ENCODE assay signal across 21 mouse cellular contexts in the genomic region with DNA sequence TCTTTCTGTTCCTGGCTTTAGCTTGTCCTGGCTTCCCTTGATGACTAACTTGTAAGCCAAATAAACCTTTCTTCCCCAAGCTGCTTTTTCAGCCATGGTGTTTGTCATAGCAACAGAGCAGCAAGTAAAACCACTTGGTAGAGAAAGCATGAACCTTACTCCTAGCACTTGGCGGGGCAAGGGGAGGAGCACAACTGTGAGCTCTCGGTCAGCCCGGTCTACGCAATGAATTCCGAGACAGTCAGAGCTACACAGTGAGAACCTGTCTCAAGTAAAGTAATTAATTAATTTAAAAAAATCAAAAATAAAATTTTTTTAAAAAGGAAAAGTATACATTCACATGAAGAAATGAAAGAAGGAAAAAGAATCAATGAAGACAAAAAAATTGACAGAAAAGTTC. TPM values are rescaled to one million over a fixed set of nuclear protein-coding genes. Genes with fewer than 3 reads are reported as not detected.
DNase-seq lines count a peak whose midpoint lies in the region; ATAC-seq lines count a peak whose summit lies in the region.
"Had no signal": no experiment of that assay in that cellular context is flagged by ENCODE, and none has a peak within 500 bp of the region (broad histone marks: within the 10 kb centered on the region; RNA-seq: fewer than 3 reads in every experiment).

No protein-coding gene starts in this region.

- peak; percentile 8 for DNase-seq in kidney, adult 11 months
- no peak for DNase-seq in kidney, adult 18-20 months
- DNase-seq in midbrain, embryonic 14.5 days, result no peak
- DNase-seq in yolk sac, embryonic 10.5 days (ENCODE audit: low spot score), result peak; percentile 33
- no peak for DNase-seq in thymus, postnatal 36 days
- DNase-seq: B cell, adult 2 months; cerebellum, adult 18-20 months; cerebellum, postnatal 36 days; gastrocnemius, adult 2 months; heart, adult 18-20 months; heart, postnatal 36 days; liver, embryonic 13.5 days; lung, postnatal 10 days; right cerebral cortex, adult 18-20 months; thymus, postnatal 4 days had no signal

- H3K36me3 ChIP-seq in midbrain, embryonic 13.5 days, result peaks cover 7% of the 10 kb centered on the region; the same call in 1 of the 2 replicates
- H3K36me3 ChIP-seq in midbrain, embryonic 14.5 days (ENCODE audit: control insufficient read depth, insufficient read depth, low read length), result no peaks in the 10 kb centered on the region
- H3K36me3 ChIP-seq in kidney, embryonic 16.5 days (ENCODE audit: insufficient read depth, low read length), result peaks cover 8% of the 10 kb centered on the region; the same call in 1 of the 2 replicates
- H3K36me3 ChIP-seq: embryonic facial prominence, embryonic 15.5 days; liver, embryonic 13.5 days had no signal

- no peak overlapping the region for H3K9ac ChIP-seq in midbrain, embryonic 13.5 days (replicated peaks)
- no peak overlapping the region for H3K9ac ChIP-seq in midbrain, embryonic 14.5 days (replicated peaks; ENCODE audit: low read length)
- no peak overlapping the region for H3K9ac ChIP-seq in kidney, embryonic 16.5 days (replicated peaks; ENCODE audit: low read length)
- H3K9ac ChIP-seq: embryonic facial prominence, embryonic 15.5 days; heart, embryonic 13.5 days; liver, embryonic 13.5 days; neural tube, embryonic 12.5 days had no signal

- ATAC-seq in midbrain, embryonic 13.5 days, result 0 out of 2 replicates have a peak, but pooled peaks have one; percentile 63
- no peak for ATAC-seq in midbrain, embryonic 14.5 days (ENCODE audit: low FRiP score, low TSS enrichment)
- peak; percentile 51; the same call in 1 of the 2 replicates for ATAC-seq in kidney, embryonic 16.5 days (ENCODE audit: low FRiP score, low TSS enrichment)
- ATAC-seq: hindbrain, embryonic 16.5 days had no signal

- 91% methylated on average over 5 of the region's 5 CpGs for WGBS in midbrain, embryonic 13.5 days
- WGBS in midbrain, embryonic 14.5 days, result 86% methylated on average over 5 of the region's 5 CpGs
- WGBS in kidney, embryonic 16.5 days, result 91% methylated on average over 5 of the region's 5 CpGs

- H3K9me3 ChIP-seq in midbrain, embryonic 13.5 days, result no peaks in the 10 kb centered on the region
- H3K9me3 ChIP-seq in midbrain, embryonic 14.5 days (ENCODE audit: control insufficient read depth, low read length), result no peaks in the 10 kb centered on the region
- H3K9me3 ChIP-seq in kidney, embryonic 16.5 days (ENCODE audit: low read length), result no peaks in the 10 kb centered on the region
- H3K9me3 ChIP-seq: embryonic facial prominence, embryonic 15.5 days; heart, embryonic 13.5 days; liver, embryonic 13.5 days; neural tube, embryonic 12.5 days had no signal

- no peak overlapping the region for H3K27ac ChIP-seq in midbrain, embryonic 13.5 days
- H3K27ac ChIP-seq in midbrain, embryonic 14.5 days (replicated peaks; ENCODE audit: low read depth, low read length), result no peak overlapping the region
- no peak overlapping the region for H3K27ac ChIP-seq in kidney, embryonic 16.5 days (ENCODE audit: low read length)
- H3K27ac ChIP-seq: embryonic facial prominence, embryonic 15.5 days; gastrocnemius, adult 2 months; heart, embryonic 13.5 days; liver, embryonic 13.5 days; neural tube, embryonic 12.5 days had no signal

- no peak overlapping the region for H3K4me2 ChIP-seq in midbrain, embryonic 13.5 days (replicated peaks)
- no peak overlapping the region for H3K4me2 ChIP-seq in midbrain, embryonic 14.5 days (ENCODE audit: low read length)
- H3K4me2 ChIP-seq in kidney, embryonic 16.5 days (replicated peaks; ENCODE audit: low read depth, low read length), result no peak overlapping the region
- H3K4me2 ChIP-seq: embryonic facial prominence, embryonic 15.5 days; heart, embryonic 13.5 days; liver, embryonic 13.5 days; neural tube, embryonic 12.5 days had no signal

- no peaks in the 10 kb centered on the region for H3K27me3 ChIP-seq in midbrain, embryonic 13.5 days
- H3K27me3 ChIP-seq in midbrain, embryonic 14.5 days (ENCODE audit: control insufficient read depth, insufficient read depth, low read length), result no peaks in the 10 kb centered on the region
- H3K27me3 ChIP-seq in kidney, embryonic 16.5 days (ENCODE audit: insufficient read depth, low read length), result no peaks in the 10 kb centered on the region
- H3K27me3 ChIP-seq: embryonic facial prominence, embryonic 15.5 days; heart, embryonic 13.5 days; liver, embryonic 13.5 days; neural tube, embryonic 12.5 days had no signal

- H3K4me3 ChIP-seq in midbrain, embryonic 13.5 days (replicated peaks), result no peak overlapping the region
- H3K4me3 ChIP-seq in midbrain, embryonic 14.5 days (replicated peaks; ENCODE audit: low read depth, low read length), result no peak overlapping the region
- H3K4me3 ChIP-seq in kidney, embryonic 16.5 days (ENCODE audit: low read length), result no peak overlapping the region
- H3K4me3 ChIP-seq: embryonic facial prominence, embryonic 15.5 days; gastrocnemius, adult 2 months; heart, embryonic 13.5 days; liver, embryonic 13.5 days; neural tube, embryonic 12.5 days had no signal

- H3K4me1 ChIP-seq in midbrain, embryonic 13.5 days (replicated peaks), result peaks cover 38% of the 10 kb centered on the region
- peaks cover 18% of the 10 kb centered on the region for H3K4me1 ChIP-seq in midbrain, embryonic 14.5 days (ENCODE audit: control insufficient read depth, insufficient read depth, low read length)
- peaks cover 23% of the 10 kb centered on the region for H3K4me1 ChIP-seq in kidney, embryonic 16.5 days (ENCODE audit: insufficient read depth, low read length)

RNA-seq across cellular contexts. Expression of a gene that starts 8.1 kb away (rescaled TPM):
- polyA plus RNA-seq in midbrain, embryonic 13.5 days (2015; fragmentation: Nextera tagmentation; extraction: Ambion mirVana), result 324 and 347 TPM in 2 replicates
- polyA plus RNA-seq in midbrain, embryonic 14.5 days (2014; fragmentation: Nextera tagmentation; extraction: Ambion mirVana), result 284 and 384 TPM in 2 replicates
- 54.6 and 57.7 TPM in 2 replicates for polyA plus RNA-seq in kidney, embryonic 16.5 days (2015; fragmentation: Nextera tagmentation; extraction: Ambion mirVana)

Comparison
In these comparisons a context has a peak if more than half of its experiments do, and no peak if none do; other contexts are left out.
1. DNase-seq: peak in kidney, adult 11 months (single experiment) and yolk sac, embryonic 10.5 days (single experiment); none in kidney, adult 18-20 months (single experiment), midbrain, embryonic 14.5 days (single experiment) and thymus, postnatal 36 days (0 of 2).